Mouse (Mus musculus): ENCODE data around the gene Rom1.
"Not testable (repeated sequence)": the region's sequence is repeated elsewhere in the genome, so short reads cannot be mapped to it uniquely, and the experiment has no call there.

Rom1 gene

GRCm38 (mm10) chr19:8929224-8930088, at the start of gene Rom1, which contains the start of gene Eml3:
TSS of gene Rom1 (minus strand) at chr19:8929356.
TSS of gene Eml3 (plus strand) at chr19:8929552.
- DNase-seq (ENCODE audit: low read depth): peak; percentile 85

GRCm38 (mm10) chr19:8976535-8976934, 47.4 kb upstream of the Rom1 start:
- DNase-seq (ENCODE audit: low read depth): peak; percentile 40

GRCm38 (mm10) chr19:8975491-8975890, 46.3 kb upstream of the Rom1 start:
- DNase-seq (ENCODE audit: low read depth): no peak

- no peak for DNase-seq (ENCODE audit: low read depth)
These were observed 45.5 kb upstream of the Rom1 start for GRCm38 (mm10) chr19:8974638-8975037.

GRCm38 (mm10) chr19:8972491-8972890, 43.3 kb upstream of the Rom1 start:
- not testable (repeated sequence) for DNase-seq (ENCODE audit: low read depth)

- DNase-seq (ENCODE audit: low read depth): no peak
These were observed 38.7 kb upstream of the Rom1 start for GRCm38 (mm10) chr19:8967893-8968292.

GRCm38 (mm10) chr19:8967373-8967743, 38.2 kb upstream of the Rom1 start:
- no peak for DNase-seq (ENCODE audit: low read depth)

- DNase-seq (ENCODE audit: low read depth): peak; percentile 98
These were observed 37.6 kb upstream of the Rom1 start, which contains the start of gene Eef1g for GRCm38 (mm10) chr19:8966590-8967372. TSS of gene Eef1g (plus strand) at chr19:8967041.

GRCm38 (mm10) chr19:8966198-8966589, 37.0 kb upstream of the Rom1 start:
- no peak for DNase-seq (ENCODE audit: low read depth)

GRCm38 (mm10) chr19:8965771-8966170, 36.6 kb upstream of the Rom1 start:
- no peak for DNase-seq (ENCODE audit: low read depth)

- no peak for DNase-seq (ENCODE audit: low read depth)
These were observed 35.9 kb upstream of the Rom1 start for GRCm38 (mm10) chr19:8965075-8965474.

- DNase-seq (ENCODE audit: low read depth): no peak
These were observed 33.1 kb upstream of the Rom1 start for GRCm38 (mm10) chr19:8962256-8962655.

GRCm38 (mm10) chr19:8954171-8954570, 25.0 kb upstream of the Rom1 start:
- DNase-seq (ENCODE audit: low read depth): peak; percentile 27

- peak; percentile 97 for DNase-seq (ENCODE audit: low read depth)
These were observed 24.2 kb upstream of the Rom1 start, which contains the start of gene Tut1 for GRCm38 (mm10) chr19:8953135-8954039. TSS of gene Tut1 (plus strand) at chr19:8953847.

- no peak for DNase-seq (ENCODE audit: low read depth)
These were observed 23.1 kb upstream of the Rom1 start for GRCm38 (mm10) chr19:8952241-8952640.

- no peak for DNase-seq (ENCODE audit: low read depth)
These were observed 21.0 kb upstream of the Rom1 start for GRCm38 (mm10) chr19:8950190-8950589.

- DNase-seq (ENCODE audit: low read depth): no peak
These were observed 17.8 kb upstream of the Rom1 start for GRCm38 (mm10) chr19:8946929-8947328.

GRCm38 (mm10) chr19:8945251-8945650, 16.1 kb upstream of the Rom1 start:
- no peak for DNase-seq (ENCODE audit: low read depth)

GRCm38 (mm10) chr19:8944750-8945149, 15.6 kb upstream of the Rom1 start:
- no peak for DNase-seq (ENCODE audit: low read depth)

- no peak for DNase-seq (ENCODE audit: low read depth)
These were observed 14.9 kb upstream of the Rom1 start for GRCm38 (mm10) chr19:8944062-8944461.

GRCm38 (mm10) chr19:8943047-8943446, 13.9 kb upstream of the Rom1 start:
- DNase-seq (ENCODE audit: low read depth): no peak
